Mouse (Mus musculus) small intestine, adult 2 months (tissue): ENCODE results near the gene Llcfc1. TPM values are rescaled to one million over a fixed set of nuclear protein-coding genes. Genes with fewer than 3 reads are reported as not detected.

Experiments used
- H3K27ac ChIP-seq: fragments of 200-500 bp; 2 replicates; pipeline ENCODE4 v1.5.1; 2012; ENCODE audit warnings: low read depth, low read length, control low read depth, inconsistent platforms; ENCODE audit not compliant: insufficient read depth
- H3K27me3 ChIP-seq: fragments of 200-500 bp; 2 replicates; pipeline ENCODE4 v1.6.1; 2012; ENCODE audit warnings: mild to moderate bottlenecking, moderate library complexity, low read length, inconsistent platforms; ENCODE audit not compliant: control insufficient read depth, insufficient read depth
- H3K36me3 ChIP-seq: fragments of 200-500 bp; 2 replicates; pipeline ENCODE4 v1.6.1; 2012; ENCODE audit warnings: mild to moderate bottlenecking, low read length, control low read depth, inconsistent platforms; ENCODE audit not compliant: control insufficient read depth, insufficient read depth
- H3K4me1 ChIP-seq: fragments of 200-500 bp; 2 replicates; pipeline ENCODE4 v1.6.1; 2012; ENCODE audit warnings: low read length, inconsistent platforms, mixed read lengths; ENCODE audit not compliant: control insufficient read depth, insufficient read depth, insufficient read length
- H3K4me3 ChIP-seq: fragments of 200-500 bp; 2 replicates; pipeline ENCODE4 v1.5.1; 2012; ENCODE audit warnings: low read depth, mild to moderate bottlenecking, control low read depth, inconsistent platforms, low read length, moderate library complexity
- CTCF ChIP-seq: fragments of 200-500 bp; IDR thresholded peaks from 2 replicates; pipeline ENCODE4 v1.5.1; 2012; ENCODE audit warnings: low read depth, mild to moderate bottlenecking, control low read depth, inconsistent platforms, low read length, moderate library complexity, mixed read lengths; ENCODE audit not compliant: insufficient replicate concordance, insufficient read length; ENCODE audit errors: extremely low read depth
- POLR2A ChIP-seq: fragments of 200-500 bp; IDR thresholded peaks from 2 replicates; pipeline ENCODE4 v1.6.1; 2012; ENCODE audit warnings: low read depth, mild to moderate bottlenecking, control low read depth, inconsistent platforms, low read length, moderate library complexity
- WGBS: fragments of 180-500 bp; shearing (Covaris S2); methylation state at CpG from one replicate; pipeline ENCODE4 v1.1.7; 2018; 5-methylcytosine and 5-hydroxymethylcytosine counted together
- polyA plus RNA-seq: library from polyadenylated mRNA; depleted of rRNA; stranded (reverse); fragments of >200 nt; gene quantifications from 2 replicates; pipeline ENCODE4 v1.2.3, GENCODE M21; 2012; rRNA removed

Llcfc1 gene
- polyA plus RNA-seq, 1 experiment, result not detected

- WGBS, result 72% methylated on average over 2 of the region's 2 CpGs
- no peak overlapping the region for H3K27ac ChIP-seq
Observed at GRCm38 (mm10) chr6:41702928-41703327, 18.7 kb downstream of the Llcfc1 start.

GRCm38 (mm10) chr6:41704123-41704522, 19.9 kb downstream of the Llcfc1 start, which contains the start of gene Kel:
Gene Kel (minus strand): TSS chr6:41704339.
- no peak within 1 kb of the TSS for H3K4me3 ChIP-seq
- TF ChIP-seq POLR2A, result no peak

More at GRCm38 (mm10) chr6:41702928-41703327, 18.7 kb downstream of the Llcfc1 start:
- Histone ChIP-seq H3K27me3 (no peaks in the 10 kb centered on the region), H3K4me3 (no peak overlapping the region), H3K36me3 (no peaks in the 10 kb centered on the region), H3K4me1 (no peaks in the 10 kb centered on the region)
- TF ChIP-seq CTCF (no peak), POLR2A (no peak)

GRCm38 (mm10) chr6:41706275-41706674, 22.0 kb downstream of the Llcfc1 start:
- WGBS, result 78% methylated on average over 7 of the region's 7 CpGs

More at GRCm38 (mm10) chr6:41704123-41704522, 19.9 kb downstream of the Llcfc1 start, which contains the start of gene Kel:
- H3K27ac ChIP-seq, result no peak within 1 kb of the TSS
- H3K27me3 ChIP-seq, result no peaks in the 10 kb centered on the region
- no peaks in the 10 kb centered on the region for H3K4me1 ChIP-seq
- no peaks in the 10 kb centered on the region for H3K36me3 ChIP-seq
- 13% methylated on average over 1 of the region's 1 CpGs for WGBS

GRCm38 (mm10) chr6:41710281-41710680, 26.1 kb downstream of the Llcfc1 start:
- Histone ChIP-seq H3K27me3 (no peaks in the 10 kb centered on the region), H3K27ac (no peak overlapping the region), H3K4me3 (no peak overlapping the region), H3K36me3 (no peaks in the 10 kb centered on the region), H3K4me1 (no peaks in the 10 kb centered on the region)
- TF ChIP-seq POLR2A, result no peak
- TF ChIP-seq CTCF, result no peak
- WGBS, result 84% methylated on average over 1 of the region's 1 CpGs

More at GRCm38 (mm10) chr6:41706275-41706674, 22.0 kb downstream of the Llcfc1 start:
- no peak overlapping the region for H3K27ac ChIP-seq
- TF ChIP-seq CTCF, result no peak
- no peak for TF ChIP-seq POLR2A
- H3K27me3 ChIP-seq, result no peaks in the 10 kb centered on the region
- no peaks in the 10 kb centered on the region for H3K36me3 ChIP-seq
- no peaks in the 10 kb centered on the region for H3K4me1 ChIP-seq
- H3K4me3 ChIP-seq, result no peak overlapping the region

GRCm38 (mm10) chr6:41721430-41721829, 37.2 kb downstream of the Llcfc1 start:
- Histone ChIP-seq H3K27me3 (no peaks in the 10 kb centered on the region), H3K27ac (no peak overlapping the region), H3K4me3 (no peak overlapping the region), H3K4me1 (no peaks in the 10 kb centered on the region), H3K36me3 (no peaks in the 10 kb centered on the region)
- TF ChIP-seq CTCF (no peak), POLR2A (no peak)
- 72% methylated on average over 2 of the region's 2 CpGs for WGBS

- no peaks in the 10 kb centered on the region for H3K36me3 ChIP-seq
- 58% methylated on average over 1 of the region's 1 CpGs for WGBS
- H3K4me3 ChIP-seq, result no peak overlapping the region
- H3K4me1 ChIP-seq, result no peaks in the 10 kb centered on the region
- no peak for TF ChIP-seq POLR2A
- no peak for TF ChIP-seq CTCF
- no peak overlapping the region for H3K27ac ChIP-seq
- H3K27me3 ChIP-seq, result no peaks in the 10 kb centered on the region
Observed at GRCm38 (mm10) chr6:41727989-41728609, 43.9 kb downstream of the Llcfc1 start.

- no peak overlapping the region for H3K27ac ChIP-seq
- no peaks in the 10 kb centered on the region for H3K36me3 ChIP-seq
- H3K4me3 ChIP-seq, result no peak overlapping the region
- H3K27me3 ChIP-seq, result no peaks in the 10 kb centered on the region
- no peaks in the 10 kb centered on the region for H3K4me1 ChIP-seq
- WGBS, result 88% methylated on average over 5 of the region's 5 CpGs
- TF ChIP-seq CTCF (no peak), POLR2A (no peak)
Observed at GRCm38 (mm10) chr6:41734719-41735470, 50.7 kb downstream of the Llcfc1 start.

Other genes with a start within 250 kb of the Llcfc1 start
- 63.3 TPM in 1 of 2 replicates, not detected in the other for gene Gm10334, start 238.3 kb upstream of the Llcfc1 start, polyA plus RNA-seq
- 22.6 TPM in 1 of 2 replicates, not detected in the other for gene Prss1, start 225.5 kb upstream of the Llcfc1 start, polyA plus RNA-seq
- gene Prss2, start 162.6 kb upstream of the Llcfc1 start, polyA plus RNA-seq, result 73.6 and 36,591 TPM in 2 replicates
- 1.6 and 2.1 TPM in 2 replicates for gene Ephb6, start 78.9 kb upstream of the Llcfc1 start, polyA plus RNA-seq
- 0.08 and 15.9 TPM in 2 replicates for gene Trpv6, start 48.0 kb upstream of the Llcfc1 start, polyA plus RNA-seq
- not detected in 2 replicates for gene Trpv5, start 3.7 kb upstream of the Llcfc1 start, polyA plus RNA-seq
- 0.10 TPM in 1 of 2 replicates, not detected in the other for gene Kel, start 19.9 kb downstream of the Llcfc1 start, polyA plus RNA-seq
- gene Olfr459, start 90.7 kb downstream of the Llcfc1 start, polyA plus RNA-seq, result not detected in 2 replicates
- not detected in 2 replicates for gene Pip, start 163.1 kb downstream of the Llcfc1 start, polyA plus RNA-seq
- not detected in 2 replicates for gene Sval2, start 168.6 kb downstream of the Llcfc1 start, polyA plus RNA-seq